Mouse (Mus musculus): ENCODE data around the gene Gm10563. TPM values are rescaled to one million over a fixed set of nuclear protein-coding genes. Genes with fewer than 3 reads are reported as not detected.
"Not testable (repeated sequence)": the region's sequence is repeated elsewhere in the genome, so short reads cannot be mapped to it uniquely, and the experiment has no call there.

Gm10563 gene
- polyA plus RNA-seq, 1 experiment from 2014 or later: not detected

DNA sequence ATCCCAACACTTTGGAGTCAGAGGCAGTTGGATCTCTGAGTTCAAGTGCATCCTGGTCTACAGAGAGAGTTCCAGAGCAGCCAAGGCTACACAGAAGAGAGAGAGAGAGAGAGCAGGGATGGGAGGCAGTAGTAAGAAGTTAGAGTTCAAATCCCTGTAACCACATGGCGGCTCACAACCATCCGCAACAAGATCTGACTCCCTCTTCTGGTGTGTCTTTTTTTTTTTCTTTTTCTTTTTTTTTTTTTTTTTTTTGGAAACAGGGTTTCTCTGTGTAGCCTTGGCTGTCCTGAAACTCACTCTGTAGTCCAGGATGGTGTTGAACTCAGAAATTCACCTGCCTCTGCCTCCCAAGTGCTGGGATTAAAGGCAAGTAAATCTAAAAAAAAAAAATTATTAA lies 26.9 kb upstream of the Gm10563 start:
- 50% methylated on average over 2 of the region's 2 CpGs for WGBS
- Histone ChIP-seq H3K27me3 (ENCODE audit: control insufficient read depth, insufficient read depth, low read length) (no peaks in the 10 kb centered on the region), H3K9ac (replicated peaks; ENCODE audit: low read depth, low read length) (no peak overlapping the region; the same call in 1 of the 2 replicates), H3K4me3 (ENCODE audit: low read depth, low read length) (no peak overlapping the region), H3K4me1 (ENCODE audit: control insufficient read depth, insufficient read depth, low read length) (peaks cover 6% of the 10 kb centered on the region; the same call in 1 of the 2 replicates), H3K27ac (ENCODE audit: low read length) (no peak overlapping the region), H3K36me3 (ENCODE audit: control insufficient read depth, insufficient read depth, low read length) (no peaks in the 10 kb centered on the region), H3K9me3 (ENCODE audit: control insufficient read depth, low read depth, low read length) (no peaks in the 10 kb centered on the region), H3K4me2 (replicated peaks; ENCODE audit: low read depth, low read length) (no peak overlapping the region)
- ATAC-seq (ENCODE audit: insufficient number of reproducible peaks, insufficient read depth, low FRiP score, low read depth): no peak

GRCm38 (mm10) chr4:155670236-155670635 lies 25.0 kb upstream of the Gm10563 start:
- 55% methylated on average over 4 of the region's 4 CpGs for WGBS
- not testable (repeated sequence) for H3K27me3 ChIP-seq (ENCODE audit: control insufficient read depth, insufficient read depth, low read length); H3K9me3 ChIP-seq (ENCODE audit: control insufficient read depth, low read depth, low read length); ATAC-seq (ENCODE audit: insufficient number of reproducible peaks, insufficient read depth, low FRiP score, low read depth); H3K4me3 ChIP-seq (ENCODE audit: low read depth, low read length); H3K27ac ChIP-seq (ENCODE audit: low read length); H3K9ac ChIP-seq (replicated peaks; ENCODE audit: low read depth, low read length); H3K36me3 ChIP-seq (ENCODE audit: control insufficient read depth, insufficient read depth, low read length); H3K4me1 ChIP-seq (ENCODE audit: control insufficient read depth, insufficient read depth, low read length); H3K4me2 ChIP-seq (replicated peaks; ENCODE audit: low read depth, low read length)

- Histone ChIP-seq H3K4me1 (ENCODE audit: control insufficient read depth, insufficient read depth, low read length) (peaks cover 6% of the 10 kb centered on the region; the same call in 1 of the 2 replicates), H3K4me2 (replicated peaks; ENCODE audit: low read depth, low read length) (peak overlapping the region; percentile 46), H3K9me3 (ENCODE audit: control insufficient read depth, low read depth, low read length) (no peaks in the 10 kb centered on the region), H3K9ac (replicated peaks; ENCODE audit: low read depth, low read length) (0 out of 2 replicates have a peak overlapping the region, but pooled peaks have one; percentile 78), H3K27me3 (ENCODE audit: control insufficient read depth, insufficient read depth, low read length) (no peaks in the 10 kb centered on the region), H3K4me3 (ENCODE audit: low read depth, low read length) (peak overlapping the region; percentile 82), H3K27ac (ENCODE audit: low read length) (no peak overlapping the region), H3K36me3 (ENCODE audit: control insufficient read depth, insufficient read depth, low read length) (no peaks in the 10 kb centered on the region)
- no peak for ATAC-seq (ENCODE audit: insufficient number of reproducible peaks, insufficient read depth, low FRiP score, low read depth)
- WGBS: 2% methylated on average over 8 of the region's 8 CpGs
These were observed 24.4 kb upstream of the Gm10563 start for GRCm38 (mm10) chr4:155669598-155670075.

DNA sequence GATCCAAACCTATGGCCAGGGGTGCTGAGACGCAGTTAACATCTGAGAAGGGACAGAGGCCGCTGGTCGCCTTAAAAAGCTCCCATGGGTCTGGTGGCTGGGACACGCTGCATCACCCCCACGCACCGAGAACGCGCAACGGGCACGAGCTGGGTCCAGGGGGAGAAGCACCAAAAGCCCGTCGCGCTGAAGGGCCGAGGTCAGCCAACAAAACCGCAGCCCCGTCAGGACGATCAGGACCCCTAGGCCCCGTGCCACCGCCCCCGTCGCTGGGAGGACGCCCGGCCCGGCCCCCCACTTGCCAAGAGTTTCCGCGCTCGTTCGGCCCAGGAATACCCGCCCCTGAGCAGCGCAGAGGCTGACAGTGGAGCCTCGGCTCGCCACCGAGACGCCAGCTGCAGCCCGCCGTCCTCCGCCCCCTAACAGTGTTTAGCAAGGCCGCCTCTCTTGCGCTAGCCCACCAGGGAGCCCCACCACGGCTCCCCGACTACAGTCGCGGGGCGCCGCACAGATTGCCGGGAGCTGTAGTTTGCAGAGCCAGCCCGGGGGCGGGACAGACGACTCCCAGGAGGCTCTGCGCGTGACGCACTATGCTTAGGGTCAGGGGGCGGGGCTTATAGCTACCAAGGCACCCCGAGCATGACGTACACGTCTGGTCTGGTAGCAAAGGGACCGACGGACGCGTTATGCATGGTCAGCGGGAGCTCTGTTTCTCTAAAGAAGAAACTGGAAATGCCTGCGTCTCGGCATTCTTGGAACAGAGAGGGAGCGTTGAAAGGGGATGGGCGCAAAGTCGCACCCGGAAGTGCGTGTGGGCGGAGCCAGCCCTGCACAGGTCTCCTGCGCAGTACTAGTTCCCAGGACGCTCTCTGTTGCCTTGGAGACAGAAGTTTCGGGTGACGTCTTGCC lies 23.7 kb upstream of the Gm10563 start, which contains the start of gene Mib2:
Gene Mib2, minus strand, starts transcription at position 510 of the 909 bp plus-strand sequence.
- H3K9me3 ChIP-seq (ENCODE audit: control insufficient read depth, low read depth, low read length): no peaks in the 10 kb centered on the region

DNA sequence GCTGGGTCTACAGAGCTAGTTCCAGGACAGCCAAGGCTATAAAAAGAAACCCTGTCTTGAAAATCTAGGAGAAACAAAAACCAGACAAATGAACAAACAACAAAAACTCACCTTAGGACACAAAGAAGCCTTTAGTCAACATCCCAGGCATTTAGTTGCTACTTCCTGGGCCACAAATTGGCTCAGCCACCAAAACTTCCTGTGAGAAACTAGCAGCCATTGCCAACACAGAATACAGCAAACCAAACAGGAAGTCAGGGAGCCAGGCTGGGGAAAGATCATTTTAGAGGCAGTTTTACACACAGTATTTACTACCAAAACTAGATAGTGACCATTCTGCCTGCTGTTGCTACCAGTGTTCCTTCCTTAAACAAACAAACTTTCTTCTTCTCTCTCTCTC lies 21.7 kb upstream of the Gm10563 start:
- Histone ChIP-seq H3K27ac (ENCODE audit: low read length) (no peak overlapping the region), H3K4me3 (ENCODE audit: low read depth, low read length) (no peak overlapping the region), H3K4me2 (replicated peaks; ENCODE audit: low read depth, low read length) (no peak overlapping the region), H3K9ac (replicated peaks; ENCODE audit: low read depth, low read length) (no peak overlapping the region), H3K27me3 (ENCODE audit: control insufficient read depth, insufficient read depth, low read length) (no peaks in the 10 kb centered on the region), H3K36me3 (ENCODE audit: control insufficient read depth, insufficient read depth, low read length) (no peaks in the 10 kb centered on the region), H3K4me1 (ENCODE audit: control insufficient read depth, insufficient read depth, low read length) (peaks cover 6% of the 10 kb centered on the region; the same call in 1 of the 2 replicates), H3K9me3 (ENCODE audit: control insufficient read depth, low read depth, low read length) (no peaks in the 10 kb centered on the region)
- ATAC-seq (ENCODE audit: insufficient number of reproducible peaks, insufficient read depth, low FRiP score, low read depth): no peak

More for the DNA sequence above, 23.7 kb upstream of the Gm10563 start, which contains the start of gene Mib2:
- Histone ChIP-seq H3K9ac (replicated peaks; ENCODE audit: low read depth, low read length) (peak within 1 kb of the TSS; percentile 78), H3K27me3 (ENCODE audit: control insufficient read depth, insufficient read depth, low read length) (no peaks in the 10 kb centered on the region), H3K27ac (ENCODE audit: low read length) (peak within 1 kb of the TSS; percentile 64; the same call in 1 of the 2 replicates), H3K4me3 (ENCODE audit: low read depth, low read length) (peak within 1 kb of the TSS; percentile 82), H3K4me2 (replicated peaks; ENCODE audit: low read depth, low read length) (peak within 1 kb of the TSS; percentile 92), H3K36me3 (ENCODE audit: control insufficient read depth, insufficient read depth, low read length) (no peaks in the 10 kb centered on the region), H3K4me1 (ENCODE audit: control insufficient read depth, insufficient read depth, low read length) (peaks cover 6% of the 10 kb centered on the region; the same call in 1 of the 2 replicates)
- WGBS: under 1% methylated on average over 73 of the region's 73 CpGs
- peak; percentile 98 for ATAC-seq (ENCODE audit: insufficient number of reproducible peaks, insufficient read depth, low FRiP score, low read depth)

- H3K36me3 ChIP-seq (ENCODE audit: control insufficient read depth, insufficient read depth, low read length): peaks cover 17% of the 10 kb centered on the region; the same call in 1 of the 2 replicates
- no peak overlapping the region for H3K9ac ChIP-seq (replicated peaks; ENCODE audit: low read depth, low read length)
- H3K4me1 ChIP-seq (ENCODE audit: control insufficient read depth, insufficient read depth, low read length): no peaks in the 10 kb centered on the region
- no peaks in the 10 kb centered on the region for H3K27me3 ChIP-seq (ENCODE audit: control insufficient read depth, insufficient read depth, low read length)
- no peak overlapping the region for H3K4me2 ChIP-seq (replicated peaks; ENCODE audit: low read depth, low read length)
- no peaks in the 10 kb centered on the region for H3K9me3 ChIP-seq (ENCODE audit: control insufficient read depth, low read depth, low read length)
- no peak for ATAC-seq (ENCODE audit: insufficient number of reproducible peaks, insufficient read depth, low FRiP score, low read depth)
- H3K27ac ChIP-seq (ENCODE audit: low read length): no peak overlapping the region
- no peak overlapping the region for H3K4me3 ChIP-seq (ENCODE audit: low read depth, low read length)
- whole genome bisulfite sequencing: 80% methylated on average over 12 of the region's 12 CpGs
These were observed 15.4 kb upstream of the Gm10563 start for GRCm38 (mm10) chr4:155660641-155661040.

DNA sequence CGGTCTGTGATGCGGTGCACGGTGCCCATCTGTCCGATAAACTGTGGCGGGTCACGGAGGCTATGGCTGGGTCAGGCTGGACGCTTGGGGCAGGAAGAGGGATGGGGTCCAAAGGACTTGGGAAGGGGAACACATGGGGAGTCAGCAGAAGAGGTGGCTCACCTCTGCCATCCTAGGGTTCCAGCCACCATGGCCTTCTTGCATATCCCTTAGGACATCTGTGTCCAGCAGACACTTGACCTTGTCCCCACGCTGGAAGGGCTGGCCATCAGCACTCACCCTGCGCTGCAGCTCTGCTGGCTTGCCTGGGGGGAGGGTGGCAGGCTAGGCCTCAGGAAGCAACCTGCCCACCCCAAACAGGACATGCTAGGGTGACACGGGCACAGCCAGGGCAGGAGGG lies 13.8 kb upstream of the Gm10563 start:
- ATAC-seq (ENCODE audit: insufficient number of reproducible peaks, insufficient read depth, low FRiP score, low read depth): no peak
- 94% methylated on average over 10 of the region's 10 CpGs for WGBS

DNA sequence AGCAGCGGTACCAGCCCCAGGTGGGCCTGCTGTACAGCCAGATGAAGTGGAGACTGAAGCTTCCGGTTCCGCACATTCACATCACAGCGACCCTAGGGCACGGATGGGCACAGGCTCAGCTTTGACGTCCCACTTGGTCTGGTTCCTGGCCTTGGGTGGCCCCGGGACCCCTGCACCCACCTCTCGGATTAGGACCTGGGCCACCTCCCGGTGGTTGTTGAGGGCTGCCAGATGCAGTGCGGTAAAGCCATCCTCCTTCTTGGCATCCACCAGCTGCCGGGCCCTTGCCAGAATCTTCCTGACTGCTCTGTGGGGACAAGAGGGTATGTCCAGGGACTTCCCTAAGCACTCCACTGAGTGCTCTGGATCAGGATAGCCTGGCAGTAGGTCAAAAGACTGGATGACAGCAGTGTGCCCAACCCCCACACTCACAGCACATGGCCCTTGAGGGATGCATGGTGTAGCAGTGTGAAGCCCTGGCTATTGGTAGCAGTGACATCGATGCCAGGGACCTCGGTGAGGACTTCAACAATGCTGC lies 11.1 kb upstream of the Gm10563 start:
- peaks cover 7% of the 10 kb centered on the region; the same call in 1 of the 2 replicates for H3K27me3 ChIP-seq (ENCODE audit: control insufficient read depth, insufficient read depth, low read length)
- no peaks in the 10 kb centered on the region for H3K9me3 ChIP-seq (ENCODE audit: control insufficient read depth, low read depth, low read length)
- H3K4me1 ChIP-seq (ENCODE audit: control insufficient read depth, insufficient read depth, low read length): peaks cover 34% of the 10 kb centered on the region
- WGBS: 91% methylated on average over 13 of the region's 13 CpGs
- no peak overlapping the region for H3K27ac ChIP-seq (ENCODE audit: low read length)
- ATAC-seq (ENCODE audit: insufficient number of reproducible peaks, insufficient read depth, low FRiP score, low read depth): no peak
- H3K9ac ChIP-seq (replicated peaks; ENCODE audit: low read depth, low read length): no peak overlapping the region
- H3K4me3 ChIP-seq (ENCODE audit: low read depth, low read length): no peak overlapping the region
- peaks cover 19% of the 10 kb centered on the region; the same call in 1 of the 2 replicates for H3K36me3 ChIP-seq (ENCODE audit: control insufficient read depth, insufficient read depth, low read length)
- H3K4me2 ChIP-seq (replicated peaks; ENCODE audit: low read depth, low read length): no peak overlapping the region

More for the DNA sequence above, 13.8 kb upstream of the Gm10563 start:
- H3K27me3 ChIP-seq (ENCODE audit: control insufficient read depth, insufficient read depth, low read length): peaks cover 3% of the 10 kb centered on the region; the same call in 1 of the 2 replicates
- H3K4me1 ChIP-seq (ENCODE audit: control insufficient read depth, insufficient read depth, low read length): peaks cover 12% of the 10 kb centered on the region
- no peak overlapping the region for H3K9ac ChIP-seq (replicated peaks; ENCODE audit: low read depth, low read length)
- H3K9me3 ChIP-seq (ENCODE audit: control insufficient read depth, low read depth, low read length): no peaks in the 10 kb centered on the region
- H3K4me2 ChIP-seq (replicated peaks; ENCODE audit: low read depth, low read length): no peak overlapping the region
- H3K36me3 ChIP-seq (ENCODE audit: control insufficient read depth, insufficient read depth, low read length): peaks cover 17% of the 10 kb centered on the region; the same call in 1 of the 2 replicates
- H3K4me3 ChIP-seq (ENCODE audit: low read depth, low read length): no peak overlapping the region
- H3K27ac ChIP-seq (ENCODE audit: low read length): no peak overlapping the region

Data from stomach, embryonic 14.5 days (tissue).